Comparison of ENCODE assay signal across 16 mouse cellular contexts in genomic region chr12:4481687-4482086, GRCm38 (mm10).
"Had no signal": no experiment of that assay in that cellular context is flagged by ENCODE, and none has a peak within 500 bp of the region (broad histone marks: within the 10 kb centered on the region; RNA-seq: fewer than 3 reads in every experiment).

No protein-coding gene starts in this region.

- H3K9ac ChIP-seq: kidney, embryonic 15.5 days; limb, embryonic 15.5 days; liver, embryonic 12.5 days; lung, embryonic 14.5 days; neural tube, embryonic 15.5 days; stomach, embryonic 15.5 days had no signal

- H3K36me3 ChIP-seq: kidney, embryonic 15.5 days; limb, embryonic 15.5 days; liver, embryonic 12.5 days; midbrain, embryonic 10.5 days; neural tube, embryonic 15.5 days; stomach, embryonic 15.5 days had no signal

- H3K27ac ChIP-seq: kidney, embryonic 15.5 days; limb, embryonic 15.5 days; liver, embryonic 12.5 days; midbrain, embryonic 10.5 days; neural tube, embryonic 15.5 days; stomach, embryonic 15.5 days had no signal

- H3K9me3 ChIP-seq: kidney, embryonic 15.5 days; limb, embryonic 15.5 days; liver, embryonic 12.5 days; midbrain, embryonic 10.5 days; neural tube, embryonic 15.5 days; stomach, embryonic 15.5 days had no signal

- ATAC-seq: liver, embryonic 12.5 days had no signal

- H3K4me3 ChIP-seq: kidney, embryonic 15.5 days; limb, embryonic 15.5 days; liver, embryonic 12.5 days; midbrain, embryonic 10.5 days; myocyte; neural tube, embryonic 15.5 days; stomach, embryonic 15.5 days had no signal

- H3K27me3 ChIP-seq: kidney, embryonic 15.5 days; limb, embryonic 15.5 days; neural tube, embryonic 15.5 days; stomach, embryonic 15.5 days had no signal

- DNase-seq: kidney, postnatal 14 days; layer of hippocampus, adult 9-11 months; layer of hippocampus, postnatal 36 days; lung, embryonic 14.5 days; lung, postnatal 10 days; midbrain, embryonic 14.5 days; right cerebral cortex, postnatal 4 days; thymus, adult 18-20 months; thymus, postnatal 14 days had no signal

- H3K4me2 ChIP-seq: kidney, embryonic 15.5 days; limb, embryonic 15.5 days; liver, embryonic 12.5 days; lung, embryonic 14.5 days; neural tube, embryonic 15.5 days; stomach, embryonic 15.5 days had no signal
